Mouse (Mus musculus): ENCODE data around the gene Fmnl2.

Fmnl2 gene

GRCm38 (mm10) chr2:52957771-52958534 lies 100.3 kb downstream of the Fmnl2 start:
- no peak for DNase-seq (ENCODE audit: low spot score)

DNA sequence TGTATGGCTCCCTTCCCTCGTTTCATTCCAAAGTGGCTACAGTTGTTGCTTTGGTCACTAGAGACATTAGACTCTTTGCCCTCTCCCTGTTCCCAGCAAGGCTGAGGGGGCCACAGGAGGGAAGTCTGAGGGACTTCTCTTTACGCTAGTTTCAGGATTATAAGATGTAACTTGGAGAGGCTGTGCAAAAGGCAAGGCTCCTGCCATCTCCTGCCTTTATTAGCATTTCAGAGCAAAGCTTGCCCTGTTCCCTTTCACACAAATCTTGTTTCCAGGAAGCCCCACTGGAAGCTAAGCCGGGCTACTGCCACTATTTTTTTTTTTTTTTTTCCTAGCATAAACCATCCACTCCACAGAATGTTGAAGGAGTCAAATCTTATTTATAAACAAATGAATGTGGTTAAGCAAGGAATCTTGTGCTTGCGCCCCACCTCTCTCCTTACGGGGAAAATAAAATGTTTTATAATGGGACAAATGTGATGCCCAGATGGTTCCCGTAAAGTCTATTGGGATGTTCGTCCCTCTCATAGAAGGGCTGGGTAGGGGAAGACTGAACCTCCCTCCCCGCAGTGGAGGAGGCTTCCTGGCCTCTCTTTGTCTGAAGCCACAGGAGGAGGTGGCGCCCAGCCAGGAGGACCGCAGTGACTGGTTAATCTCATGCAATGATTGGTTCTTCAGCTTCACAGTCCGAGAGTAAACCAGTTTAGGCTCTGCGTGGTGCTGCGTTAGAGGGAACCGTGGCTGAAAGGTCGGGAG lies 101.1 kb downstream of the Fmnl2 start:
- DNase-seq (ENCODE audit: low spot score), result no peak

DNA sequence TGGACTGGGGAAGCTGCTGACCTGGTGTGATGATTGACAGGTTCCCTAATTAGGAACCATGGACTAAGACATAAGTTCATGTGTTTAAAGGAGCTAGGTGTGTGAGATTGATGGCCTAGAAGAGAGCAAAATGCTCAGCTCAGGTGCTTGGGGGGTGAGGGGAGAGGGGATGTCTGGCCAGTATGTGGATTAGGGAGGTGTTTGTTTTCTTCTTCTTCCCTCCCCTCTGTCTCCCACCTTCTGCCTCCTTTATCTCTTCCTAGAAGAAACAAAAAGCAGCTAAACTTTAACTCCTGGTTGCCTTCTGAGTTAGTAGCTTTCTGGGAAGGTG lies 101.6 kb downstream of the Fmnl2 start:
- DNase-seq (ENCODE audit: low spot score), result no peak

DNA sequence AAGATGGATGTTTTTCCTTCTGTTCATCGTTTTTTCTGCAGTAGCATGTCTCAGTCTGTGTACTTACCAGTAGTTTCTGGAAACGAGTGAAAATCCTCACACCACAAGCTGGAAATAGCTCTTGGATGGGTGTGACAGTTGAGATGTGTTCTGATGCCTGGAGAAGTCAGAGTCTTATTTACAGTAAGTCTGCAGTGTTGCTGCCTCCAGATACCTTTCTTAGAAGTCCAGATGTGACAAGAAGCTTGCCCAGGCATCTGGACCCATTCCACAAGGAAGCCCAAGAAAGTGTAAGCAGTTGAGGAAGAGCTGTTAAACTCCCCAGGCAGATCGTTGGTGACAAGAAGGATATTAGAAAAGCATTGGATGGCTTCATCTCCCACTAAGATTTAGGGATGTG lies 102.3 kb downstream of the Fmnl2 start:
- DNase-seq (ENCODE audit: low spot score), result peak; percentile 39

- DNase-seq (ENCODE audit: low spot score), result no peak
Measured at GRCm38 (mm10) chr2:52960697-52961096, 103.0 kb downstream of the Fmnl2 start.

GRCm38 (mm10) chr2:52963439-52963838 lies 105.8 kb downstream of the Fmnl2 start:
- DNase-seq (ENCODE audit: low spot score), result no peak

- DNase-seq (ENCODE audit: low spot score), result no peak
Measured at GRCm38 (mm10) chr2:52964386-52964928, 106.8 kb downstream of the Fmnl2 start.

DNA sequence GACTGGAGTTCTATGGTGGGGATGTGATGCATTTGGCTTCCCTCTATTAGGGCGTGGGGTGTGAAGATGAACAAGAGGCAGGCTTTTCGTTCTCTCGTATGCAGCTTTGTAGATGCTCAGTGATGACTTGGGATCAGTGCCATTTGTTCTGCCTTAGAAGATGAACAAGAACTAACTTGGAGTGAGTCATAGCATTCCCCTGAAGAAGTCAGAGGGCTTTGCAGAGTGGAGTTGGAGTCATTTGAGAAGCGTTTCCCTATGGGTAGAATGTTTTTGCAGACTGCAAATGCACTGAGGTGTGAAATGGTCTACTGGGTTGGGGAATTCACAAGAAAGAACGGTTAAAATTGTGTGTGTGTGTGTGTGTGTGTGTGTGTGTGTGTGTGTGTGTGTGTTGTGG lies 108.6 kb downstream of the Fmnl2 start:
- DNase-seq (ENCODE audit: low spot score), result no peak

DNA sequence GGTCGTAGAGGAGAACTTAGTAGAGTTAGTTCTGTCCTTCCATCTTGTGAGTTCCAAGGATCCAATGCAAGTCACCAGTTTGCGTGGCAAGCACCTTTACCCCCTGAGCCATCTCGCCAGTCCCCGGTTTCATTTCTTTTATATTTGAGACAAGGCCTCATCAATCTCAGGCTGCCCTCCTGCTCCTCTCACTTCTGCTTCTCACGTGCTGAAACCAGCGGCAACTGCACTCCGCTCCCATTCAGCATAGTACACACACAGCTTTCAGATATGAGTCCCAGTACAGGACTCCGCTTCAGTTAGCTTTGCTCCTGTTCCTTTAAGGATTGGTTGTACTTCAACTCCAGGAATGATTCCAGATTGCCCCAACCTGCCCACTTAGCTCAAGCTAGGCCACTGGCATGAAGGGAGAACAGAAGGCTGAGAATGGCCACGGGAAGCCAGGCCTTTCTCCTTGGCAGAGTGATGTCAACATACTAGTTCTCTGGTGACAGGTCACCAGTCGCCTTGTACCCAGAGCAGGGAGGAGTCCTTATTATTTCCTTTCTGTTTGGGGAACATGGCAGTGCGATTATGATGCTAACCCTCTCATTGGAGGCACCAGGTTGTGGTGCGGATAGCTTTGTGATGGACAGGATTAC lies 109.3 kb downstream of the Fmnl2 start:
- no peak for DNase-seq (ENCODE audit: low spot score)

- no peak for DNase-seq (ENCODE audit: low spot score)
Measured at GRCm38 (mm10) chr2:52967461-52967823, 109.8 kb downstream of the Fmnl2 start.

GRCm38 (mm10) chr2:52968884-52969283 lies 111.2 kb downstream of the Fmnl2 start:
- no peak for DNase-seq (ENCODE audit: low spot score)

- no peak for DNase-seq (ENCODE audit: low spot score)
Measured at GRCm38 (mm10) chr2:52974056-52974455, 116.4 kb downstream of the Fmnl2 start.

DNA sequence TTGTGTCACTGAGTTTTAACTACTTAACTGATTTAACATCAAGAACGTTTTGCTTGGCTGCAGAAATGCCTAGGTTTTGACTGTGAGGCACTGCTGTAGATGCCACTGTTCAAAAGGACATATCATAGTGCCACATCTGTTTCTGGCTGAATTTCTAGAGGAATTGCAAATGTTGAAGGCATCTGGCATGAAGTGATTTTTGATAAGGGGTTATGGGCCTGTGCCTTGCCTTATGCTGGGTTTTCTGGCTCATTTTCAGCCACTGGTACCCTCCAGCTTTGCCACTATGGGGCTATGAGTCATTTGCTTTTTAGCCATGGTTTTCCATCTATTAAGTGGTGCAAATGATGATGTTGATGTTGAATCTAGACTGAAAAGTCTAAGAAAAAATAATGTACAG lies 117.1 kb downstream of the Fmnl2 start:
- DNase-seq (ENCODE audit: low spot score), result no peak

- DNase-seq (ENCODE audit: low spot score), result no peak
Measured at GRCm38 (mm10) chr2:52977921-52978675, 120.4 kb downstream of the Fmnl2 start.

DNA sequence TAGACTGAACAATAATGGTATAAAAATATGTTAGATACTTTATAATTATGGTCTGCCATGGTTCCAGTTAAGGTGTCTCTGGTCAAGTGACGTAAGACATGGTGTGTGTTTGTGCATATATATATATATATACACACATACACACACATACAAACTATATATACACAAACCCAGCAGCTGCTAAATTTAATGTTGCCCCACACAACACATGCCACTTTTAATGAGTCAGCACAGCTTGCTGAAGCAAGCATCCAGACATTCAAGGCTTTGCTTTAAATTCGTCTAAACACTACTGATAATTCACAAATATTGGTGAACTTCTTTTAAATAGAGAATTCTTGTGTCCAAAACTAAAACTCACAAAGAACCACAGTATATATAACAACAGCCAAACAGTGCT lies 121.1 kb downstream of the Fmnl2 start:
- DNase-seq (ENCODE audit: low spot score), result no peak

- DNase-seq (ENCODE audit: low spot score), result no peak
Measured at GRCm38 (mm10) chr2:52979280-52979763, 121.7 kb downstream of the Fmnl2 start.

DNA sequence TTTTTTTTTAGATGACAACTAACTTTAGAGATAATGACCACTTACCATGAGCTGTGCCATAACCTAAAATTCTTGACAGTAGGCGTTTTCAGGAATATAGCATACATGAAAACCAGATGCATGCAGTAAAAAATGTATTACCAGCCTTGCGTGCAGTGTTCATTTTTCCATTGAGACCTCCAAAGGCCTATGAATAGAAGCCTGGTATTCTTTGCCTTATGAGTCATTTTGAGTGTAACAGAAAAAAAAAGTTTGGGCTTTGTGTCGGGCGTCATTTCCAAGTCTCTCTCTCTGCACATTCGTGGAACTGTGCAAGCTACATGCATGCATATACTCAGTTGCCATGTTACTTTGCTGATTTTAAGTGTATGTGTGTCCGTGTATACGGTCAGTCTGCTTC lies 123.5 kb downstream of the Fmnl2 start:
- DNase-seq (ENCODE audit: low spot score), result no peak

DNA sequence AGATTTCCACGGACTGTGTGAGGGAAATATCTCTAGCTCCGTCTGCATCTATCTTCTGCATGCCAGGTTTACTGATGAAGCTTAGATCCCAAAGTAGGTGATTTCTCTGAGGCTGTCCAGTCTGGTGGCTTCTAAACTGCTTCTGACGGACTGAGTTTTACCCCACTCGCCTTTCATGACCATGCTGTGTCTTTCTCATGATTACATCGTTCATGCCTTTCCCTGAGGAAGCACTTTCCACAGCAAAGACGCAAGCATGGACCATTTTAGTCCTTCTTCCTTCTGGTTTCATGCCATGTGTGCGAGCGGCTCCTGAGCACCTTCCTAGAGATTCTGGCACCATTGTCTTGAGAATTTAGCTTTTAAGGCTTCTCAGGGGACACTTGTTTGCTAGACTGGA lies 123.9 kb downstream of the Fmnl2 start:
- DNase-seq (ENCODE audit: low spot score), result no peak

GRCm38 (mm10) chr2:52982502-52982901 lies 124.8 kb downstream of the Fmnl2 start:
- no peak for DNase-seq (ENCODE audit: low spot score)

DNA sequence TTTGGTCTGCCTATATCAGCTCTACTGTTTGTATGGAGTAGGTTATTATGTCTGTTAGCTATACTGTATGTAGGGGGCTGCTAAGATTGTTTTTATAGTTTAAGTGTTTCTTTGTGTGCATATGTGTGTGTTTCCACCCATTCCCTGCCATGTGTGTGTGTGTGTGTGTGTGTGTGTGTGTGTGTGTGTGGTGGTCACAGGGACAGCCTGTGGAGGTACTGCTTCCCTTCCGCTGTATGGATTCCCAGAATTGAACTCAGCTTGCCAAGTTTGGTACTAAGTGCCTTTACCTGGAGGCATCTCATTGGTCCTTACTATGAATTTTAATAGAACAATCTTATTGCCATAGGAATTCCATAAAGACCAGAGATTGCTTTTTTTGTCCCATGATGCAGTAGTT lies 126.9 kb downstream of the Fmnl2 start:
- DNase-seq (ENCODE audit: low spot score), result no peak

GRCm38 (mm10) chr2:52985167-52985566 lies 127.5 kb downstream of the Fmnl2 start:
- DNase-seq (ENCODE audit: low spot score), result no peak

DNA sequence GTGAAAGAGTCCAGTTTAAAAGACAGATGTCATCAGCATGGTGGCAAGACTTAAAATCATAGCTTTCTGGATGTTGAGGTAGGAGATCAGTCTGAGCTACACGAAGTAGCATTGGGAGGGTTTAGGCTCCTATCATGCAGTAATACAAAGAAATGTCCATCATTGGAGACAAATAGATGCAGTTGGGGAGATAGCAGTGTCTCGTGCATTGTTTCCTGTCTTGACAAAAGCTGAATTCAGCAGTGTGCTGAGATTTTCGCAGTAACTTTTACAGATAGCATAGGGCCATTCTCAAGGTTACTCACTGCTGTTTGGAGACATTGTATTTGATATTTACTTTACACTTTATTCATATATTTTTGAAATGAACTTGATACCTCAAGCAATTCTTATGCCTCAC lies 128.7 kb downstream of the Fmnl2 start:
- DNase-seq (ENCODE audit: low spot score), result no peak
